Mouse (Mus musculus): ENCODE measurements around the gene Pkdcc. TPM values are rescaled to one million over a fixed set of nuclear protein-coding genes. Genes with fewer than 3 reads are reported as not detected.

The Pkdcc gene
- polyA plus RNA-seq, 1 experiment from 2014 or later: 10.0 TPM

- H3K4me2 ChIP-seq (ENCODE audit: low read depth, low read length, severe bottlenecking): no peak overlapping the region
- no peak for DNase-seq (ENCODE audit: low spot score)
- H3K27ac ChIP-seq (ENCODE audit: low read depth, low read length): no peak overlapping the region
- no peaks in the 10 kb centered on the region for H3K9me3 ChIP-seq (ENCODE audit: control insufficient read depth, low read length)
- no peak for ATAC-seq (replicated peaks; ENCODE audit: low FRiP score)
- no peak overlapping the region for H3K9ac ChIP-seq (ENCODE audit: low read length)
- no peaks in the 10 kb centered on the region for H3K36me3 ChIP-seq (ENCODE audit: control insufficient read depth, insufficient read depth, low read length)
- H3K4me3 ChIP-seq (ENCODE audit: low read depth, low read length): no peak overlapping the region
- 67% methylated on average over 8 of the region's 8 CpGs for WGBS
- peaks cover 2% of the 10 kb centered on the region; the same call in 1 of the 2 replicates for H3K27me3 ChIP-seq (ENCODE audit: control insufficient read depth, insufficient read depth, low read length)
- H3K4me1 ChIP-seq (replicated peaks; ENCODE audit: control insufficient read depth, insufficient read depth, low read length): peaks cover 8% of the 10 kb centered on the region; the same call in 1 of the 2 replicates
Measured at GRCm38 (mm10) chr17:83272641-83273040, 57.5 kb downstream of the Pkdcc start.

GRCm38 (mm10) chr17:83273636-83274035 is 58.5 kb downstream of the Pkdcc start:
- DNase-seq (ENCODE audit: low spot score) (no peak), ATAC-seq (replicated peaks; ENCODE audit: low FRiP score) (no peak)
- Histone ChIP-seq H3K4me2 (ENCODE audit: low read depth, low read length, severe bottlenecking) (no peak overlapping the region), H3K9me3 (ENCODE audit: control insufficient read depth, low read length) (no peaks in the 10 kb centered on the region), H3K36me3 (ENCODE audit: control insufficient read depth, insufficient read depth, low read length) (no peaks in the 10 kb centered on the region), H3K9ac (ENCODE audit: low read length) (no peak overlapping the region), H3K4me3 (ENCODE audit: low read depth, low read length) (no peak overlapping the region), H3K27ac (ENCODE audit: low read depth, low read length) (no peak overlapping the region), H3K4me1 (replicated peaks; ENCODE audit: control insufficient read depth, insufficient read depth, low read length) (peaks cover 9% of the 10 kb centered on the region; the same call in 1 of the 2 replicates), H3K27me3 (ENCODE audit: control insufficient read depth, insufficient read depth, low read length) (peaks cover 2% of the 10 kb centered on the region; the same call in 1 of the 2 replicates)
- 17% methylated on average over 9 of the region's 9 CpGs for WGBS

- no peak for ATAC-seq (replicated peaks; ENCODE audit: low FRiP score)
- Histone ChIP-seq H3K4me3 (ENCODE audit: low read depth, low read length) (no peak overlapping the region), H3K36me3 (ENCODE audit: control insufficient read depth, insufficient read depth, low read length) (no peaks in the 10 kb centered on the region), H3K27ac (ENCODE audit: low read depth, low read length) (no peak overlapping the region), H3K4me1 (replicated peaks; ENCODE audit: control insufficient read depth, insufficient read depth, low read length) (peaks cover 9% of the 10 kb centered on the region; the same call in 1 of the 2 replicates), H3K9ac (ENCODE audit: low read length) (no peak overlapping the region), H3K9me3 (ENCODE audit: control insufficient read depth, low read length) (no peaks in the 10 kb centered on the region), H3K4me2 (ENCODE audit: low read depth, low read length, severe bottlenecking) (no peak overlapping the region), H3K27me3 (ENCODE audit: control insufficient read depth, insufficient read depth, low read length) (peaks cover 2% of the 10 kb centered on the region; the same call in 1 of the 2 replicates)
- no peak for DNase-seq (ENCODE audit: low spot score)
- 57% methylated on average over 4 of the region's 4 CpGs for WGBS
Measured at GRCm38 (mm10) chr17:83274101-83274500, 59.0 kb downstream of the Pkdcc start.

Other genes with a start within 250 kb of the Pkdcc start
- 48.1 and 49.3 TPM in 2 replicates for gene Eml4, start 135.6 kb downstream of the Pkdcc start, polyA plus RNA-seq (2014; fragmentation: Nextera tagmentation; extraction: Ambion mirVana)

Measured in forebrain, embryonic 11.5 days (tissue).